Mouse (Mus musculus): ENCODE measurements around the gene Nol3. TPM values are rescaled to one million over a fixed set of nuclear protein-coding genes. Genes with fewer than 3 reads are reported as not detected.

Gene Nol3
- polyA plus RNA-seq, 1 experiment: 71.2 TPM

- Histone ChIP-seq H3K27ac (replicated peaks; ENCODE audit: low read depth, low read length) (no peak overlapping the region), H3K4me3 (ENCODE audit: insufficient read depth, low read depth, low read length) (no peak overlapping the region), H3K4me1 (ENCODE audit: control insufficient read depth, insufficient read depth, insufficient read length, low read length) (no peaks in the 10 kb centered on the region)
These were observed 5.1 kb upstream of the Nol3 start for GRCm38 (mm10) chr8:105270916-105271186.

- H3K4me1 ChIP-seq (ENCODE audit: control insufficient read depth, insufficient read depth, insufficient read length, low read length): no peaks in the 10 kb centered on the region
- H3K27ac ChIP-seq (replicated peaks; ENCODE audit: low read depth, low read length): no peak overlapping the region
- H3K4me3 ChIP-seq (ENCODE audit: insufficient read depth, low read depth, low read length): no peak overlapping the region
These were observed 553 bp upstream of the Nol3 start for GRCm38 (mm10) chr8:105275387-105275786.

- Histone ChIP-seq H3K27ac (replicated peaks; ENCODE audit: low read depth, low read length) (no peak overlapping the region), H3K4me1 (ENCODE audit: control insufficient read depth, insufficient read depth, insufficient read length, low read length) (no peaks in the 10 kb centered on the region), H3K4me3 (ENCODE audit: insufficient read depth, low read depth, low read length) (peak overlapping the region; percentile 66)
These were observed 566 bp downstream of the Nol3 start for GRCm38 (mm10) chr8:105276292-105277120.

GRCm38 (mm10) chr8:105278911-105279334 is 3.0 kb downstream of the Nol3 start:
- peak overlapping the region; percentile 38 for H3K4me3 ChIP-seq (ENCODE audit: insufficient read depth, low read depth, low read length)
- H3K4me1 ChIP-seq (ENCODE audit: control insufficient read depth, insufficient read depth, insufficient read length, low read length): no peaks in the 10 kb centered on the region
- H3K27ac ChIP-seq (replicated peaks; ENCODE audit: low read depth, low read length): no peak overlapping the region

- no peak overlapping the region for H3K4me3 ChIP-seq (ENCODE audit: insufficient read depth, low read depth, low read length)
- no peak overlapping the region for H3K27ac ChIP-seq (replicated peaks; ENCODE audit: low read depth, low read length)
These were observed 4.6 kb downstream of the Nol3 start for GRCm38 (mm10) chr8:105280567-105280966.

GRCm38 (mm10) chr8:105281821-105282220 is 5.9 kb downstream of the Nol3 start:
- no peak overlapping the region for H3K27ac ChIP-seq (replicated peaks; ENCODE audit: low read depth, low read length)
- H3K4me1 ChIP-seq (ENCODE audit: control insufficient read depth, insufficient read depth, insufficient read length, low read length): no peaks in the 10 kb centered on the region
- no peak overlapping the region for H3K4me3 ChIP-seq (ENCODE audit: insufficient read depth, low read depth, low read length)

More at GRCm38 (mm10) chr8:105280567-105280966, 4.6 kb downstream of the Nol3 start:
- no peaks in the 10 kb centered on the region for H3K4me1 ChIP-seq (ENCODE audit: control insufficient read depth, insufficient read depth, insufficient read length, low read length)

- no peak overlapping the region for H3K27ac ChIP-seq (replicated peaks; ENCODE audit: low read depth, low read length)
- no peaks in the 10 kb centered on the region for H3K4me1 ChIP-seq (ENCODE audit: control insufficient read depth, insufficient read depth, insufficient read length, low read length)
- H3K4me3 ChIP-seq (ENCODE audit: insufficient read depth, low read depth, low read length): no peak overlapping the region
These were observed 6.3 kb downstream of the Nol3 start for GRCm38 (mm10) chr8:105282239-105282638.

GRCm38 (mm10) chr8:105283074-105283473 is 7.1 kb downstream of the Nol3 start:
- H3K27ac ChIP-seq (replicated peaks; ENCODE audit: low read depth, low read length): no peak overlapping the region
- no peaks in the 10 kb centered on the region for H3K4me1 ChIP-seq (ENCODE audit: control insufficient read depth, insufficient read depth, insufficient read length, low read length)
- no peak overlapping the region for H3K4me3 ChIP-seq (ENCODE audit: insufficient read depth, low read depth, low read length)

- no peak overlapping the region for H3K4me3 ChIP-seq (ENCODE audit: insufficient read depth, low read depth, low read length)
- no peak overlapping the region for H3K27ac ChIP-seq (replicated peaks; ENCODE audit: low read depth, low read length)
- peaks cover 8% of the 10 kb centered on the region for H3K4me1 ChIP-seq (ENCODE audit: control insufficient read depth, insufficient read depth, insufficient read length, low read length)
These were observed 9.6 kb downstream of the Nol3 start for GRCm38 (mm10) chr8:105285514-105285913.

- H3K27ac ChIP-seq (replicated peaks; ENCODE audit: low read depth, low read length): no peak overlapping the region
These were observed 11.0 kb downstream of the Nol3 start for GRCm38 (mm10) chr8:105286907-105287306.

GRCm38 (mm10) chr8:105288231-105288630 is 12.3 kb downstream of the Nol3 start:
- Histone ChIP-seq H3K4me1 (ENCODE audit: control insufficient read depth, insufficient read depth, insufficient read length, low read length) (peaks cover 9% of the 10 kb centered on the region), H3K27ac (replicated peaks; ENCODE audit: low read depth, low read length) (no peak overlapping the region), H3K4me3 (ENCODE audit: insufficient read depth, low read depth, low read length) (no peak overlapping the region)

More at GRCm38 (mm10) chr8:105286907-105287306, 11.0 kb downstream of the Nol3 start:
- no peak overlapping the region for H3K4me3 ChIP-seq (ENCODE audit: insufficient read depth, low read depth, low read length)
- H3K4me1 ChIP-seq (ENCODE audit: control insufficient read depth, insufficient read depth, insufficient read length, low read length): peaks cover 9% of the 10 kb centered on the region

GRCm38 (mm10) chr8:105288958-105289732 is 13.2 kb downstream of the Nol3 start:
- H3K27ac ChIP-seq (replicated peaks; ENCODE audit: low read depth, low read length): peak overlapping the region; percentile 61; the same call in 1 of the 2 replicates

GRCm38 (mm10) chr8:105289805-105290460 is 14.0 kb downstream of the Nol3 start, which contains the start of gene 4931428F04Rik:
TSS of gene 4931428F04Rik (minus strand) at chr8:105289864.
- peaks cover 9% of the 10 kb centered on the region for H3K4me1 ChIP-seq (ENCODE audit: control insufficient read depth, insufficient read depth, insufficient read length, low read length)
- H3K27ac ChIP-seq (replicated peaks; ENCODE audit: low read depth, low read length): peak within 1 kb of the TSS; percentile 61; the same call in 1 of the 2 replicates

More at GRCm38 (mm10) chr8:105288958-105289732, 13.2 kb downstream of the Nol3 start:
- Histone ChIP-seq H3K4me1 (ENCODE audit: control insufficient read depth, insufficient read depth, insufficient read length, low read length) (peaks cover 9% of the 10 kb centered on the region), H3K4me3 (ENCODE audit: insufficient read depth, low read depth, low read length) (peak overlapping the region; percentile 75)

GRCm38 (mm10) chr8:105290554-105291314 is 14.8 kb downstream of the Nol3 start:
- Histone ChIP-seq H3K4me3 (ENCODE audit: insufficient read depth, low read depth, low read length) (no peak overlapping the region), H3K4me1 (ENCODE audit: control insufficient read depth, insufficient read depth, insufficient read length, low read length) (peaks cover 9% of the 10 kb centered on the region), H3K27ac (replicated peaks; ENCODE audit: low read depth, low read length) (no peak overlapping the region)

More at GRCm38 (mm10) chr8:105289805-105290460, 14.0 kb downstream of the Nol3 start, which contains the start of gene 4931428F04Rik:
- H3K4me3 ChIP-seq (ENCODE audit: insufficient read depth, low read depth, low read length): peak within 1 kb of the TSS; percentile 75

Data from brown adipose tissue, adult 24 weeks (tissue).